Comparison of ENCODE assay signal across 13 mouse cellular contexts in genomic region chr17:13938652-13939051, GRCm38 (mm10). TPM values are rescaled to one million over a fixed set of nuclear protein-coding genes. Genes with fewer than 3 reads are reported as not detected.
DNase-seq lines count a peak whose midpoint lies in the region; ATAC-seq lines count a peak whose summit lies in the region.
"Had no signal": no experiment of that assay in that cellular context is flagged by ENCODE, and none has a peak within 500 bp of the region (broad histone marks: within the 10 kb centered on the region; RNA-seq: fewer than 3 reads in every experiment).

No protein-coding gene starts in this region.

- WGBS in heart, embryonic 10.5 days = 64% methylated on average over 3 of the region's 3 CpGs
- WGBS in heart, embryonic 14.5 days = 29% methylated on average over 3 of the region's 3 CpGs
- 46% methylated on average over 3 of the region's 3 CpGs for WGBS in kidney, embryonic 16.5 days

- peak; percentile 96 for DNase-seq in heart, adult 11 months
- DNase-seq in heart, embryonic 10.5 days (ENCODE audit: low spot score) = no peak
- peak; percentile 47 for DNase-seq in NIH3T3 (ENCODE audit: low read depth)
- no peak for DNase-seq in right cerebral cortex, adult 18-20 months
- no peak for DNase-seq in thymus, postnatal 4 days
- no peak for DNase-seq in right cerebral cortex, adult 2 months (ENCODE audit: low spot score in 2 of 2)
- DNase-seq: right cerebral cortex, postnatal 4 days had no signal

- H3K4me3 ChIP-seq in heart, embryonic 10.5 days = no peak overlapping the region
- H3K4me3 ChIP-seq in heart, embryonic 14.5 days (ENCODE audit: control insufficient read depth in 1 of 2, insufficient read depth in 1 of 2, low read depth in 1 of 2, low read length in 2 of 2) = no peak overlapping the region
- H3K4me3 ChIP-seq in kidney, embryonic 16.5 days (ENCODE audit: low read length) = no peak overlapping the region
- H3K4me3 ChIP-seq: forebrain, embryonic 12.5 days had no signal

- no peak overlapping the region for H3K9ac ChIP-seq in heart, embryonic 14.5 days (ENCODE audit: low read length)
- no peak overlapping the region for H3K9ac ChIP-seq in kidney, embryonic 16.5 days (replicated peaks; ENCODE audit: low read length)
- H3K9ac ChIP-seq: forebrain, embryonic 12.5 days had no signal

- peak; percentile 85 for ATAC-seq in heart, embryonic 14.5 days (ENCODE audit: insufficient number of reproducible peaks, insufficient read depth, low FRiP score, low read depth)
- peak; percentile 57 for ATAC-seq in kidney, embryonic 16.5 days (ENCODE audit: low FRiP score, low TSS enrichment)

- H3K27me3 ChIP-seq in heart, embryonic 10.5 days (ENCODE audit: insufficient read depth, poor library complexity, severe bottlenecking) = no peaks in the 10 kb centered on the region
- no peaks in the 10 kb centered on the region for H3K27me3 ChIP-seq in heart, embryonic 14.5 days (ENCODE audit: control insufficient read depth, insufficient read depth, low read length)
- no peaks in the 10 kb centered on the region for H3K27me3 ChIP-seq in kidney, embryonic 16.5 days (ENCODE audit: insufficient read depth, low read length)
- H3K27me3 ChIP-seq: forebrain, embryonic 12.5 days had no signal

- H3K27ac ChIP-seq in heart, embryonic 10.5 days = no peak overlapping the region
- H3K27ac ChIP-seq in heart, embryonic 14.5 days (replicated peaks in 1 of 2; ENCODE audit: control insufficient read depth in 1 of 2, insufficient read depth in 1 of 2, low read depth in 2 of 2, low read length in 2 of 2) = peak overlapping the region; percentile 58 to 80
- H3K27ac ChIP-seq in kidney, embryonic 16.5 days (ENCODE audit: low read length) = no peak overlapping the region
- H3K27ac ChIP-seq: forebrain, embryonic 12.5 days; macrophage had no signal

- H3K4me2 ChIP-seq in heart, embryonic 14.5 days (ENCODE audit: low read length) = no peak overlapping the region
- H3K4me2 ChIP-seq in kidney, embryonic 16.5 days (replicated peaks; ENCODE audit: low read depth, low read length) = no peak overlapping the region
- H3K4me2 ChIP-seq: forebrain, embryonic 12.5 days had no signal

- H3K9me3 ChIP-seq in heart, embryonic 10.5 days = no peaks in the 10 kb centered on the region
- no peaks in the 10 kb centered on the region for H3K9me3 ChIP-seq in heart, embryonic 14.5 days (ENCODE audit: control insufficient read depth, low read length)
- no peaks in the 10 kb centered on the region for H3K9me3 ChIP-seq in kidney, embryonic 16.5 days (ENCODE audit: low read length)
- H3K9me3 ChIP-seq: forebrain, embryonic 12.5 days had no signal

- no peaks in the 10 kb centered on the region for H3K36me3 ChIP-seq in heart, embryonic 10.5 days
- H3K36me3 ChIP-seq in heart, embryonic 14.5 days (ENCODE audit: control insufficient read depth, insufficient read depth, low read length) = no peaks in the 10 kb centered on the region
- H3K36me3 ChIP-seq in kidney, embryonic 16.5 days (ENCODE audit: insufficient read depth, low read length) = no peaks in the 10 kb centered on the region
- H3K36me3 ChIP-seq: forebrain, embryonic 12.5 days had no signal

- H3K4me1 ChIP-seq in heart, embryonic 10.5 days = peaks cover 11% of the 10 kb centered on the region; the same call in 1 of the 2 replicates
- H3K4me1 ChIP-seq in heart, embryonic 14.5 days (ENCODE audit: control insufficient read depth in 2 of 2, insufficient read depth in 2 of 2, low read length in 2 of 2) = peaks cover 15 to 18% of the 10 kb centered on the region in 2 experiments
- no peaks in the 10 kb centered on the region for H3K4me1 ChIP-seq in kidney, embryonic 16.5 days (ENCODE audit: insufficient read depth, low read length)
- H3K4me1 ChIP-seq: forebrain, embryonic 12.5 days had no signal

RNA-seq across cellular contexts. Expression of gene Gm7168, which starts 9.5 kb away (rescaled TPM):
- not detected in 2 replicates for polyA plus RNA-seq in heart, embryonic 10.5 days (2016; fragmentation: Nextera tagmentation; extraction: Ambion mirVana)
- polyA plus RNA-seq in heart, embryonic 14.5 days (2014; fragmentation: Nextera tagmentation; extraction: Ambion mirVana) = not detected in 2 replicates
- polyA plus RNA-seq in kidney, embryonic 16.5 days (2015; fragmentation: Nextera tagmentation; extraction: Ambion mirVana) = not detected in 2 replicates
- polyA plus RNA-seq: cortical plate, adult 2 months; forebrain, embryonic 12.5 days; hindbrain, embryonic 11.5 days; macrophage had no signal

Comparison
In these comparisons a context has a peak if more than half of its experiments do, and no peak if none do; other contexts are left out.
1. DNase-seq: peak in heart, adult 11 months (single experiment) and NIH3T3 (single experiment); none in heart, embryonic 10.5 days (single experiment), right cerebral cortex, adult 18-20 months (single experiment), thymus, postnatal 4 days (single experiment) and right cerebral cortex, adult 2 months (0 of 2).
2. H3K27ac ChIP-seq: peak in heart, embryonic 14.5 days (2 of 2); none in heart, embryonic 10.5 days (single experiment) and kidney, embryonic 16.5 days (single experiment).